Mouse (Mus musculus) myocyte (in vitro differentiated cells): Measurements from ENCODE around the gene Stoml2.

ENCODE experiments used
- E2F4 ChIP-seq: IDR thresholded peaks from one replicate; pipeline ENCODE4 v1.6.1; 2011; ENCODE audit warnings: mild to moderate bottlenecking, control low read depth, moderate library complexity; ENCODE audit not compliant: insufficient read depth
- MAX ChIP-seq: IDR thresholded peaks from one replicate; pipeline ENCODE4 v1.6.1; 2011; ENCODE audit warnings: low read depth, mild to moderate bottlenecking, control low read depth
- MYOD1 ChIP-seq, 3 experiments: IDR thresholded peaks; one replicate each; pipeline ENCODE4 v1.6.1; 2011; ENCODE audit warnings: control low read depth in 2 of 3, low read depth in 2 of 3, mild to moderate bottlenecking in 2 of 3, moderate library complexity in 1 of 3; ENCODE audit not compliant: insufficient read length in 2 of 3, control insufficient read depth in 1 of 3
- MYOG ChIP-seq, 3 experiments: IDR thresholded peaks; one replicate each; pipeline ENCODE4 v1.6.1; 2011; ENCODE audit warnings: control low read depth in 2 of 3, low read depth in 2 of 3, mild to moderate bottlenecking in 2 of 3; ENCODE audit not compliant: insufficient read length in 2 of 3, control insufficient read depth in 1 of 3, insufficient read depth in 1 of 3
- POLR2A ChIP-seq: IDR thresholded peaks from one replicate; pipeline ENCODE4 v1.6.1; 2011; ENCODE audit warnings: low read depth, mild to moderate bottlenecking, control low read depth, moderate library complexity; ENCODE audit not compliant: insufficient read length
- POLR2AphosphoS2 ChIP-seq: IDR thresholded peaks from one replicate; pipeline ENCODE4 v1.6.1; 2011; ENCODE audit warnings: low read depth, control low read depth; ENCODE audit not compliant: insufficient read length
- REST ChIP-seq: IDR thresholded peaks from one replicate; pipeline ENCODE4 v1.6.1; 2011; ENCODE audit warnings: mild to moderate bottlenecking, control low read depth, moderate library complexity; ENCODE audit not compliant: insufficient read depth, insufficient read length
- SRF ChIP-seq: IDR thresholded peaks from one replicate; pipeline ENCODE4 v1.6.1; 2011; ENCODE audit warnings: low read depth; ENCODE audit not compliant: control insufficient read depth, insufficient read length
- TCF12 ChIP-seq: IDR thresholded peaks from one replicate; pipeline ENCODE4 v1.6.1; 2011; ENCODE audit warnings: mild to moderate bottlenecking, control low read depth; ENCODE audit not compliant: poor library complexity, insufficient read depth, severe bottlenecking
- USF1 ChIP-seq: IDR thresholded peaks from one replicate; pipeline ENCODE4 v1.6.1; 2011; ENCODE audit warnings: low read depth, mild to moderate bottlenecking, control low read depth, moderate library complexity

DNA sequence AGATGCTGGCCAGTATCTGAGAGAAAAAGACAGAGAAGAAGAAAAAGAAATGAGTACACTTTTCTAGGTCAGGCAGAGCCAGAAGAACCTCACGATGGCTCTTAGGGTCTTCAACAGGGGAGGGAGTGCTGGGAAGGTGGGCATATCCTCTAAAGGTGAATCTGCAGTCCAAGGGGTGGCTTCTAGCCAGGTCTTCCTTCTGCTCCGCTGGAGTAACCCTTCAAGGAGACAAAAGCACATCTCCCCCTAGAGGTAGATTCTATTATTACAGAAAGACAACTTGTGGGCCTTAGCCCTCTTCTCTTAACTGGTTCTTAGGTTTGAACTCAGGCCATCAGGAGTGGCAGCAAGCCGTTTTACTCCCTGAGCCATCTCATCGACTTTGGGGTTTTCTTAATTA is 21.1 kb upstream of the Stoml2 start:
- no peak for TF ChIP-seq POLR2A
- TF ChIP-seq REST: no peak
- TF ChIP-seq TCF12: no peak
- no peak for TF ChIP-seq SRF
- no peak for TF ChIP-seq MYOG (IDR thresholded peaks at IDR 0.05; ENCODE audit: control insufficient read depth in 1 of 3, insufficient read depth in 1 of 3, insufficient read length in 2 of 3, low read depth in 2 of 3)
- TF ChIP-seq E2F4: no peak
- TF ChIP-seq USF1: no peak
- no peak for TF ChIP-seq MYOD1 (IDR thresholded peaks at IDR 0.05; ENCODE audit: control insufficient read depth in 1 of 3, insufficient read length in 2 of 3, low read depth in 2 of 3)
- no peak for TF ChIP-seq MAX
- TF ChIP-seq POLR2AphosphoS2: no peak
